In the genomic region with DNA sequence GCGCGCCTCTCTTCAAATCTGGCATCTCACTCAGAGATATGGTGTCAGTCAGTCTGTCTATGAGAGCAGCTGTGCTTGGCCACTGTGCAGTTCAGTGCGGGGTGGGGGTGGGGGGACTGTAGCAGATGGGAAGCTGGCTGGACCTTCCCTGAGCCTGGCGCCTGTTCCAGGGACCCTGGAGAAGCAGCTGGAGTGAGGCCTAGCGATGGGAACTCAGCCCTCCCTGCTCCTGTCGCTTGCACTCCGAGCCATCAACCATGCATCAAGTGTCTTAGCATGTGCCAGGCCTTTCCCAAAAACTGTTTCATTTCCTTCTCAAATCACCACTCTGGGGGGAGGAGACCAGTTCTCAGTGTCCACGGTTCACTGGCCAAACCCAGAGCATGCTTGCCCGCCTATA, we compare ENCODE assay signal across 1 mouse cellular context.
A peak's percentile ranks its signal among the peaks of the same experiment; 100 is the strongest.
TF ChIP-seq lines count a peak whose summit lies in the region.

No protein-coding gene starts in this region.

TF ChIP-seq in myocyte, 11 proteins besides CTCF, POLR2A, EP300 and RAD21 (continued from another document):
- TF ChIP-seq TCF12 (IDR thresholded peaks at IDR 0.05; ENCODE audit: insufficient read depth, poor library complexity, severe bottlenecking) (no peak), MYOD1 (IDR thresholded peaks at IDR 0.05; ENCODE audit: control insufficient read depth in 1 of 3, insufficient read length in 2 of 3, low read depth in 2 of 3) (peak in 2 of 3 experiments; percentile 37 to 38), CEBPB (IDR thresholded peaks at IDR 0.05; ENCODE audit: insufficient read depth, poor library complexity, severe bottlenecking) (no peak), SRF (IDR thresholded peaks at IDR 0.05; ENCODE audit: control insufficient read depth, insufficient read length, low read depth) (no peak), USF1 (IDR thresholded peaks at IDR 0.05; ENCODE audit: low read depth) (no peak), TCF3 (IDR thresholded peaks at IDR 0.05; ENCODE audit: insufficient read length, low read depth) (no peak), REST (IDR thresholded peaks at IDR 0.05; ENCODE audit: insufficient read depth, insufficient read length) (no peak)
TF ChIP-seq in myocyte: peak in this region for 2.
